Mouse (Mus musculus) cortical plate, adult 2 months (tissue): ENCODE results near the gene Wnt1. TPM values are rescaled to one million over a fixed set of nuclear protein-coding genes. Genes with fewer than 3 reads are reported as not detected.

ENCODE experiments used
- H3K27ac ChIP-seq: fragments of 200-500 bp; 2 replicates; pipeline ENCODE4 v1.5.1; 2012; ENCODE audit warnings: low read length, control low read depth, inconsistent platforms; ENCODE audit not compliant: insufficient read depth
- H3K4me1 ChIP-seq: fragments of 200-500 bp; 2 replicates; pipeline ENCODE4 v1.6.1; 2011; ENCODE audit warnings: low read length; ENCODE audit not compliant: control insufficient read depth, insufficient read depth
- H3K4me3 ChIP-seq: fragments of 200-500 bp; 2 replicates; pipeline ENCODE4 v1.5.1; 2011; ENCODE audit warnings: mild to moderate bottlenecking, low read length, control low read depth; ENCODE audit not compliant: insufficient read depth
- CTCF ChIP-seq: fragments of 200-500 bp; IDR thresholded peaks from 2 replicates; pipeline ENCODE4 v1.5.1; 2011; ENCODE audit warnings: mild to moderate bottlenecking, control low read depth, low read length; ENCODE audit not compliant: insufficient read depth; ENCODE audit errors: extremely low read depth
- POLR2A ChIP-seq: fragments of 200-500 bp; IDR thresholded peaks from 2 replicates; pipeline ENCODE4 v1.6.1; 2011; ENCODE audit warnings: mild to moderate bottlenecking, low read length, control low read depth; ENCODE audit not compliant: insufficient read depth; ENCODE audit errors: extremely low read depth
- polyA plus RNA-seq: library from polyadenylated mRNA; depleted of rRNA; stranded (reverse); fragments of >200 nt; gene quantifications from 2 replicates; pipeline ENCODE4 v1.2.3, GENCODE M21; 2012

Wnt1 gene
- polyA plus RNA-seq, 1 experiment, result 0.15 TPM

DNA sequence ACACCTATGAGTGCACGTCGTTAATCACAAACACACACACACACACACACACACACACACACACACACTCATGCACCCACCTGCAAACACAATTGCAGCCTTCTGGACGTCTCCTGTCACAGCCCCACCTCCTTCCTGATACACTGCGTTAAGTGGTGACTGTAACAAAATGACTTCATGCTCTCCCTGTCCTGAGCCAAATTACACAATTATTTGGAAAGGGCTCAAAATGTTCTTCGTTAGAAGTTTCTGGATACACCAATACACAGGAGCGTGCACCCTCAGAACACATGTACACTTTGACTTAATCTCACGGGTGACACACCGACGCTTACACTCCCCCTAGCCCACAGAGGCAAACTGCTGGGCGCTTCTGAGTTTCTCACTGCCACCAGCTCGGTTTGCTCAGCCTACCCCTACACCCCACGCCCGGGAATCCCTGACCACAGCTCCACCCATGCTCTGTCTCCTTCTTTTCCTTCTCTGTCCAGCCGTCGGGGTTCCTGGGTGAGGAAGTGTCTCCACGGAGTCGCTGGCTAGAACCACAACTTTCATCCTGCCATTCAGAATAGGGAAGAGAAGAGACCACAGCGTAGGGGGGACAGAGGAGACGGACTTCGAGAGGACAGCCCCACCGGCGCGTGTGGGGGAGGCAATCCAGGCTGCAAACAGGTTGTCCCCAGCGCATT lies 541 bp upstream of the Wnt1 start:
- no peak for TF ChIP-seq CTCF
- TF ChIP-seq POLR2A, result no peak
- Histone ChIP-seq H3K4me1 (no peaks in the 10 kb centered on the region), H3K4me3 (no peak overlapping the region)

DNA sequence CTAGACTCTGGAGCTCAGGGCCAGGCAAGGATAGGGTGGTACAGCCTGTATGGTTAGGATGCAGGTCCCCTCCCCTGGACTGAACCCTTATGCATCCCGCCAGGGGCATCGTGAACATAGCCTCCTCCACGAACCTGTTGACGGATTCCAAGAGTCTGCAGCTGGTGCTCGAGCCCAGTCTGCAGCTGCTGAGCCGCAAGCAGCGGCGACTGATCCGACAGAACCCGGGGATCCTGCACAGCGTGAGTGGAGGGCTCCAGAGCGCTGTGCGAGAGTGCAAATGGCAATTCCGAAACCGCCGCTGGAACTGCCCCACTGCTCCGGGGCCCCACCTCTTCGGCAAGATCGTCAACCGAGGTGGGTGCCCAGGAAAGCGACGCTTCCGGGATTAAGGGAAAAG lies 1.1 kb downstream of the Wnt1 start:
- Histone ChIP-seq H3K4me3 (no peak overlapping the region), H3K4me1 (no peaks in the 10 kb centered on the region), H3K27ac (no peak overlapping the region)
- TF ChIP-seq POLR2A (no peak), CTCF (no peak)

More for the DNA sequence above, 541 bp upstream of the Wnt1 start:
- no peak overlapping the region for H3K27ac ChIP-seq

GRCm38 (mm10) chr15:98791221-98791620 lies 1.6 kb downstream of the Wnt1 start:
- no peak overlapping the region for H3K4me3 ChIP-seq
- H3K4me1 ChIP-seq, result no peaks in the 10 kb centered on the region
- TF ChIP-seq POLR2A (no peak), CTCF (no peak)
- H3K27ac ChIP-seq, result no peak overlapping the region

DNA sequence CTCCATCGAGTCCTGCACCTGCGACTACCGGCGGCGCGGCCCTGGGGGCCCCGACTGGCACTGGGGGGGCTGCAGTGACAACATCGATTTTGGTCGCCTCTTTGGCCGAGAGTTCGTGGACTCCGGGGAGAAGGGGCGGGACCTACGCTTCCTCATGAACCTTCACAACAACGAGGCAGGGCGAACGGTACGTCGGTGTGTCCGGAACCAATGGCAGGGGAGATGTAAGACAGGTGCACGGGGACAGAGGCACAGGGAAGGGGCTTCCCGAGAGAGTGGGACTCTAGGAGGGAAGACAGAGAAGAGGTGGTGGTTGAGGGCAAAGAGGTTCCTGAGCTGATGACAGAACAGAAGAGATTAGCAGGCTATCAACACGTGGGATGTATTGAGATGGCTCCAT lies 2.1 kb downstream of the Wnt1 start:
- TF ChIP-seq POLR2A, result no peak
- no peak overlapping the region for H3K4me3 ChIP-seq

DNA sequence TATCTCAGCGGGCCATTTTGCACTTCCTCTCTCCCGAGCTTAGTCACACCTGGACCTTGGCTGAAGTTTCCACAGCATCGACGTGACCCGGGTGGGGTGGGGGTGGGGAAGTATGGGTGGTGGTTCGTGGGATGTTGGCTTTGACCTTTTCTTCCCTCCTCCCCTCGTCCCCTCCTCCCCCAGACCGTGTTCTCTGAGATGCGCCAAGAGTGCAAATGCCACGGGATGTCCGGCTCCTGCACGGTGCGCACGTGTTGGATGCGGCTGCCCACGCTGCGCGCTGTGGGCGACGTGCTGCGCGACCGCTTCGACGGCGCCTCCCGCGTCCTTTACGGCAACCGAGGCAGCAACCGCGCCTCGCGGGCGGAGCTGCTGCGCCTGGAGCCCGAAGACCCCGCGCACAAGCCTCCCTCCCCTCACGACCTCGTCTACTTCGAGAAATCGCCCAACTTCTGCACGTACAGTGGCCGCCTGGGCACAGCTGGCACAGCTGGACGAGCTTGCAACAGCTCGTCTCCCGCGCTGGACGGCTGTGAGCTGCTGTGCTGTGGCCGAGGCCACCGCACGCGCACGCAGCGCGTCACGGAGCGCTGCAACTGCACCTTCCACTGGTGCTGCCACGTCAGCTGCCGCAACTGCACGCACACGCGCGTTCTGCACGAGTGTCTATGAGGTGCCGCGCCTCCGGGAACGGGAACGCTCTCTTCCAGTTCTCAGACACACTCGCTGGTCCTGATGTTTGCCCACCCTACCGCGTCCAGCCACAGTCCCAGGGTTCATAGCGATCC lies 2.8 kb downstream of the Wnt1 start:
- H3K4me3 ChIP-seq, result peak overlapping the region; percentile 16
- TF ChIP-seq CTCF, result no peak
- TF ChIP-seq POLR2A, result no peak; the same call in 1 of the 2 replicates
- H3K27ac ChIP-seq, result no peak overlapping the region
- H3K4me1 ChIP-seq, result no peaks in the 10 kb centered on the region

More for the DNA sequence above, 2.1 kb downstream of the Wnt1 start:
- Histone ChIP-seq H3K4me1 (no peaks in the 10 kb centered on the region), H3K27ac (no peak overlapping the region)

GRCm38 (mm10) chr15:98793141-98793698 lies 3.6 kb downstream of the Wnt1 start:
- H3K4me3 ChIP-seq, result peak overlapping the region; percentile 16
- TF ChIP-seq CTCF, result no peak
- no peak for TF ChIP-seq POLR2A
- H3K4me1 ChIP-seq, result peaks cover 1% of the 10 kb centered on the region; the same call in 1 of the 2 replicates
- H3K27ac ChIP-seq, result no peak overlapping the region

- Histone ChIP-seq H3K4me1 (peaks cover 1% of the 10 kb centered on the region; the same call in 1 of the 2 replicates), H3K4me3 (no peak overlapping the region), H3K27ac (no peak overlapping the region)
- TF ChIP-seq CTCF (no peak), POLR2A (no peak)
These were observed 7.3 kb downstream of the Wnt1 start for GRCm38 (mm10) chr15:98796803-98797595.

- Histone ChIP-seq H3K27ac (no peak overlapping the region), H3K4me1 (peaks cover 1% of the 10 kb centered on the region; the same call in 1 of the 2 replicates), H3K4me3 (no peak overlapping the region)
- TF ChIP-seq CTCF (no peak), POLR2A (no peak)
These were observed 8.3 kb downstream of the Wnt1 start for GRCm38 (mm10) chr15:98797835-98798492.

- no peak for TF ChIP-seq POLR2A
- no peak for TF ChIP-seq CTCF
- no peak overlapping the region for H3K4me3 ChIP-seq
- peaks cover 1% of the 10 kb centered on the region; the same call in 1 of the 2 replicates for H3K4me1 ChIP-seq
- no peak overlapping the region for H3K27ac ChIP-seq
These were observed 9.2 kb downstream of the Wnt1 start for GRCm38 (mm10) chr15:98798903-98799302.
